Mouse (Mus musculus): ENCODE measurements at regions not wholly inside any gene's neighbourhood (a gene's known extent, or its start where the extent isn't known, plus 50 kb on each side); places are given as distances from the start of the nearest gene placed in this dataset.
A peak's percentile ranks its signal among the peaks of the same experiment; 100 is the strongest.

DNA sequence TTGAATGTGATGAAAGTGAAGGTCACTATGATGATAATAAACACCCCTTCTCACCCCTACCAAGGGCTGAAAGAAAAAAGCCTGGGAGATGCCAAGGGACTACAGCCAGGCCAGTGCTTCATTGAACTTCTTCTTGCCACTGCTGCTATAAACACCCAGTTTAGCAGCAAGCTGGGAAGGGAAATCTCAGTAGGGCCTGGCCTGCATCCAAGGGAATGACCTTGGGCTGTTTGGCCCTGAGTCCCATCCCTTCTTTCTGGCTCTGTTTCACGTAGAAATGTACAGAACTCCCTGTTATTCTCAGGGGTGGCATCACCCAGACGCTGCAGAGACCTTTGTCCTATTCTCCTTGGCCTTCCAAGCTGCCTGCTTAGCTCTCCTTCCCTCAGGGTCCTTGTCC lies 450.0 kb upstream of the Tle4 start:
- Histone ChIP-seq H3K4me1 (ENCODE audit: control insufficient read depth, insufficient read depth, low read length) (no peaks in the 10 kb centered on the region), H3K4me3 (ENCODE audit: insufficient read depth, low read length) (no peak overlapping the region), H3K27ac (ENCODE audit: insufficient read depth, low read depth, low read length) (no peak overlapping the region)
- TF ChIP-seq POLR2A (IDR thresholded peaks at IDR 0.05; ENCODE audit: borderline replicate concordance, low read depth, low read length): no peak

- Histone ChIP-seq H3K4me3 (ENCODE audit: insufficient read depth, low read length) (no peak overlapping the region), H3K27ac (ENCODE audit: insufficient read depth, low read depth, low read length) (no peak overlapping the region), H3K4me1 (ENCODE audit: control insufficient read depth, insufficient read depth, low read length) (no peaks in the 10 kb centered on the region)
- no peak for TF ChIP-seq CTCF (IDR thresholded peaks at IDR 0.05; ENCODE audit: low read depth, low read length)
- no peak for TF ChIP-seq POLR2A (IDR thresholded peaks at IDR 0.05; ENCODE audit: borderline replicate concordance, low read depth, low read length)
Measured at GRCm38 (mm10) chr19:15047306-15047868, 449.5 kb upstream of the Tle4 start.

GRCm38 (mm10) chr19:15035554-15035953 lies 437.7 kb upstream of the Tle4 start:
- Histone ChIP-seq H3K4me3 (ENCODE audit: insufficient read depth, low read length) (no peak overlapping the region), H3K4me1 (ENCODE audit: control insufficient read depth, insufficient read depth, low read length) (no peaks in the 10 kb centered on the region), H3K27ac (ENCODE audit: insufficient read depth, low read depth, low read length) (no peak overlapping the region)
- TF ChIP-seq POLR2A (IDR thresholded peaks at IDR 0.05; ENCODE audit: borderline replicate concordance, low read depth, low read length) (no peak), CTCF (IDR thresholded peaks at IDR 0.05; ENCODE audit: low read depth, low read length) (peak; percentile 95)

DNA sequence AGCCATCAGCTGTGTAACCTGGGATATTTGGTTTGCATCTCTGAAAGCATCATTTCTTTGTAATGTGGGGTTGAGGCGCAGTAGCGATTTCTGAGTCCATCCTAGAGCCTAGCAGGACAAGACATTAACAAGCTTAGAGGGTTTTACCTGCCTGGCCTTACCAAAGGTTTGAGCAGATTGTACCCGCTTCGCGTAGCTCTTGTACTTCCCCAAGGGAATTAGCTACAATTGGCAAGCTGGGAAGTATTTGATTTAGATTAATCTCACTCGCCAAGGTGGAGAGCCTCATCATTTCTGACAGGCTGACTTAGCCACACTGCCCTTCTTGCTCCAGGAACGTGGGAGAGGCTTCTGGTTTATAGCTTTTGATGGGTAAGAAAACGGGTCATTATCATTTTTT lies 436.1 kb upstream of the Tle4 start:
- H3K27ac ChIP-seq (ENCODE audit: insufficient read depth, low read depth, low read length): no peak overlapping the region
- no peak overlapping the region for H3K4me3 ChIP-seq (ENCODE audit: insufficient read depth, low read length)
- no peaks in the 10 kb centered on the region for H3K4me1 ChIP-seq (ENCODE audit: control insufficient read depth, insufficient read depth, low read length)
- TF ChIP-seq CTCF (IDR thresholded peaks at IDR 0.05; ENCODE audit: low read depth, low read length) (no peak), POLR2A (IDR thresholded peaks at IDR 0.05; ENCODE audit: borderline replicate concordance, low read depth, low read length) (no peak)

GRCm38 (mm10) chr19:15033396-15033795 lies 435.5 kb upstream of the Tle4 start:
- Histone ChIP-seq H3K4me3 (ENCODE audit: insufficient read depth, low read length) (no peak overlapping the region), H3K4me1 (ENCODE audit: control insufficient read depth, insufficient read depth, low read length) (no peaks in the 10 kb centered on the region), H3K27ac (ENCODE audit: insufficient read depth, low read depth, low read length) (no peak overlapping the region)
- TF ChIP-seq CTCF (IDR thresholded peaks at IDR 0.05; ENCODE audit: low read depth, low read length) (no peak), POLR2A (IDR thresholded peaks at IDR 0.05; ENCODE audit: borderline replicate concordance, low read depth, low read length) (no peak)

DNA sequence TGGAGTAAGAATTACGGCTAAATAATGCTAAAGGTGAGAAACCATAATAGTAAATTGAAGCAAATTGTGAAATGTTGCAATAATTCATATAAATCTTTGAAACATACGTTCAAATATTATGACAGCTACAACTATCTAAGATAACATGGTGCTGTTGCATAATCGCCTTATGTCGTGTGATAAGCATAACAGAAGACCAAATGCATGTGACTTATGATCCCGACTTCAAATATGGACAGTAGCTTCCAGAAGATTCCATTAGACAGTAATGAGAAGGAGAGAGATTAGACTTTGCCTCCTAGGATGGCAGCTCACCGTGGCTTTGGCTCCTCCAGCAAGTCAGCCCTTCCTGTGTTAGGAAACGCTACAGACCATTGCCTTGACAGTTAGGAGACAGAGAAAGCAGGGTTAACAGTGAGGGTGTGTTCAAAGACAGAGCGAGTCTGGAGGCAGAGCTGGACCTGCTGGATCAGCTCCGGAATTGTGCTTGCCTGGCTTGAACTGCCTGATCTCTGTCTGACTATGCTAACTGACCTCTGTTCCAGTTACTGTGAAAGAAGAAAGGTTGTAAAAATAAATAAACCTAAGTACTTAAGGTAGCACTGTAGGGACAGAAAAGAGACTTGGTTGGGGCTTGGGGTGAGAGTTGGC lies 434.6 kb upstream of the Tle4 start:
- TF ChIP-seq CTCF (IDR thresholded peaks at IDR 0.05; ENCODE audit: low read depth, low read length): no peak
- TF ChIP-seq POLR2A (IDR thresholded peaks at IDR 0.05; ENCODE audit: borderline replicate concordance, low read depth, low read length): no peak
- no peak overlapping the region for H3K4me3 ChIP-seq (ENCODE audit: insufficient read depth, low read length)
- no peak overlapping the region for H3K27ac ChIP-seq (ENCODE audit: insufficient read depth, low read depth, low read length)
- H3K4me1 ChIP-seq (ENCODE audit: control insufficient read depth, insufficient read depth, low read length): no peaks in the 10 kb centered on the region

GRCm38 (mm10) chr19:15031483-15031882 lies 433.6 kb upstream of the Tle4 start:
- H3K4me1 ChIP-seq (ENCODE audit: control insufficient read depth, insufficient read depth, low read length): no peaks in the 10 kb centered on the region
- no peak for TF ChIP-seq CTCF (IDR thresholded peaks at IDR 0.05; ENCODE audit: low read depth, low read length)
- no peak for TF ChIP-seq POLR2A (IDR thresholded peaks at IDR 0.05; ENCODE audit: borderline replicate concordance, low read depth, low read length)

DNA sequence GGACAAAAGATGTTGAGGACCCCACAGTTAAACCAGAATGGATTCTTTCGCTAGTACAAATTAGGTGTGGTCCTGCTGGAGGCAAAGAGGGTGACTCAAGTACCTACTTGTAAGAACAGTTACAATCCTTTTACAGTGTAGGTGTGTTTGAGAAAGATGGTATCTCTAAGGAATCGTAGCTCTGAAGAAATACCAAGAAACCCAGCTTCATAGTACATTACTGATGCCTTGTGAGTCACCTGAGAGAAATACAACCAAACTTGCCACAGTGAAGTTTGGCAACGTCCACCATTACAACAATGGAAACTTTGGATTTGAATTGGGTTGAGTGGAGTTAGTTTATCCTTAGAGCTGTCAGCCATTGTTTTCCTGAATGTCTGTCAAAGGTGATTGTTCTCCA lies 405.7 kb upstream of the Tle4 start:
- Histone ChIP-seq H3K4me1 (ENCODE audit: control insufficient read depth, insufficient read depth, low read length) (no peaks in the 10 kb centered on the region), H3K27ac (ENCODE audit: insufficient read depth, low read depth, low read length) (no peak overlapping the region), H3K4me3 (ENCODE audit: insufficient read depth, low read length) (no peak overlapping the region)
- no peak for TF ChIP-seq POLR2A (IDR thresholded peaks at IDR 0.05; ENCODE audit: borderline replicate concordance, low read depth, low read length)
- TF ChIP-seq CTCF (IDR thresholded peaks at IDR 0.05; ENCODE audit: low read depth, low read length): no peak

More at GRCm38 (mm10) chr19:15031483-15031882, 433.6 kb upstream of the Tle4 start:
- Histone ChIP-seq H3K27ac (ENCODE audit: insufficient read depth, low read depth, low read length) (no peak overlapping the region), H3K4me3 (ENCODE audit: insufficient read depth, low read length) (no peak overlapping the region)

DNA sequence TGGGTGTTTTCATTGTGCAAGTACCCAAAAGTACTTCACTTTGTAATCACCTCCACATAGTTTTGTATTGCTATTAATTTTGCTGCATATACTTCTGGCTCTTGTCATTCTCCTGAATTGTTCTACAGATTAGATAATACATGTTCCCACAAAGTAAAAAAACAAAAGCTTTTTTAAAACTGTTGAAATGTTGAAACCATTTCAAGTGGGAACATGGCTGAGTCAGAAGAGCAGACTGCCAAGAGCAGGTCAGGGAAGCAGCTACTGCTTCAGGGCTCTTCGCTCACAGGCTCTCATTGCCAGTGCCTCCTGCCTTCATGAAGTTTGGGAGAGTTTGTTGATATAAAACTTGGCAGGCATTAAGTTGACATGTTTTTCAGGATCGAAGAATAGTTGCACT lies 395.5 kb upstream of the Tle4 start:
- no peaks in the 10 kb centered on the region for H3K4me1 ChIP-seq (ENCODE audit: control insufficient read depth, insufficient read depth, low read length)
- no peak for TF ChIP-seq CTCF (IDR thresholded peaks at IDR 0.05; ENCODE audit: low read depth, low read length)
- no peak for TF ChIP-seq POLR2A (IDR thresholded peaks at IDR 0.05; ENCODE audit: borderline replicate concordance, low read depth, low read length)
- no peak overlapping the region for H3K27ac ChIP-seq (ENCODE audit: insufficient read depth, low read depth, low read length)
- no peak overlapping the region for H3K4me3 ChIP-seq (ENCODE audit: insufficient read depth, low read length)

GRCm38 (mm10) chr19:14970161-14970560 lies 372.3 kb upstream of the Tle4 start:
- TF ChIP-seq CTCF (IDR thresholded peaks at IDR 0.05; ENCODE audit: low read depth, low read length): no peak
- no peak for TF ChIP-seq POLR2A (IDR thresholded peaks at IDR 0.05; ENCODE audit: borderline replicate concordance, low read depth, low read length)

More at GRCm38 (mm10) chr19:14970161-14970560, 372.3 kb upstream of the Tle4 start:
- H3K4me1 ChIP-seq (ENCODE audit: control insufficient read depth, insufficient read depth, low read length): no peaks in the 10 kb centered on the region
- H3K4me3 ChIP-seq (ENCODE audit: insufficient read depth, low read length): no peak overlapping the region
- no peak overlapping the region for H3K27ac ChIP-seq (ENCODE audit: insufficient read depth, low read depth, low read length)
